Mouse (Mus musculus): ENCODE data around the gene Stat4. TPM values are rescaled to one million over a fixed set of nuclear protein-coding genes. Genes with fewer than 3 reads are reported as not detected.
A peak's percentile ranks its signal among the peaks of the same experiment; 100 is the strongest.

Gene Stat4
- polyA plus RNA-seq, 1 experiment from 2014 or later: 2.6 TPM

- peaks cover 3% of the 10 kb centered on the region; the same call in 1 of the 2 replicates for H3K36me3 ChIP-seq
- no peak for ATAC-seq (ENCODE audit: insufficient read depth, low FRiP score, low read depth)
- WGBS: 68% methylated on average over 16 of the region's 16 CpGs
- no peak overlapping the region for H3K27ac ChIP-seq
- H3K9ac ChIP-seq: no peak overlapping the region
- 0 out of 2 replicates have a peak, but pooled peaks cover 5% of the 10 kb centered on the region for H3K4me1 ChIP-seq
- no peak overlapping the region for H3K4me2 ChIP-seq
- no peaks in the 10 kb centered on the region for H3K9me3 ChIP-seq
- H3K4me3 ChIP-seq (replicated peaks): no peak overlapping the region
- H3K27me3 ChIP-seq (replicated peaks): no peaks in the 10 kb centered on the region
Observed at GRCm38 (mm10) chr1:52137292-52137691, 150.3 kb downstream of the Stat4 start.

DNA sequence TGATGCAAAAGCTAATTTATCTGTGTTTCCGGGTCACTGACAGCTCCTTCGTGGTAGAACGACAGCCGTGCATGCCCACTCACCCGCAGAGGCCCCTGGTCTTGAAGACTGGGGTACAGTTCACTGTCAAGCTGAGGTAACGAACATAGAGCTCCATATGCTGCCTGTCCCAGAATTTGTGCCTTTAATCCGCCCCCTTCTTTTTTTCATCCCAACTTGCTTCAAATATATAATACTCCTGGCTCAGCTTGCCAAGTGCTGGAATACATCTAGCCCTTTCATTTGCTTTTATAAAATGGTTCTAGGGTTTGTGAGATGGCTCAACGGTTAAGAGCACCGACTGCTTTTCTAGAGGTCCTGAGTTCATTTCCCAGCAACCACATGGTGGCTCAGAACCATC is 153.6 kb downstream of the Stat4 start:
- ATAC-seq (ENCODE audit: insufficient read depth, low FRiP score, low read depth): no peak
- no peaks in the 10 kb centered on the region for H3K9me3 ChIP-seq

DNA sequence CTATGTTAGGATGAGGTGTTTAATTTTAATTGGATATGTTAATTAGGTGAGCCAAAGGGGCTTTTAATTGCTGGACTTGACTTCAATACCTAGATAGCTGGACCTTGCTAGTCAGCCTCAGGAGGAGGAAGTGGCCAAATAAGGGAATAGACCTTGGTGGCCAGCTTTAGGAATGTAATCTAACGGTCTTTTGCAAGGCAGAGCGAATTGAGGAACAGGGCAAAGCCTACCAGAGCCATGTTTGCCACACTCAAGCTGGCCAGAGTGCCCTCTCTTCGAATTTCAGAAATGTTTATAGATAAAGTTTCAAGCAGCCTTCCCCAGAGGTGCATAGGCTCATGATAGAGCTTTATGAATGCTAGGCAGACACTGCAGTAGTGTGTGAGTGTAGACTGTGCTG is 154.5 kb downstream of the Stat4 start:
- Histone ChIP-seq H3K27ac (no peak overlapping the region), H3K9ac (no peak overlapping the region), H3K4me2 (no peak overlapping the region), H3K36me3 (peaks cover 3% of the 10 kb centered on the region; the same call in 1 of the 2 replicates), H3K27me3 (replicated peaks) (no peaks in the 10 kb centered on the region), H3K4me1 (0 out of 2 replicates have a peak, but pooled peaks cover 5% of the 10 kb centered on the region), H3K9me3 (no peaks in the 10 kb centered on the region), H3K4me3 (replicated peaks) (no peak overlapping the region)
- no peak for ATAC-seq (ENCODE audit: insufficient read depth, low FRiP score, low read depth)
- 54% methylated on average over 3 of the region's 3 CpGs for WGBS

More for the DNA sequence above, 153.6 kb downstream of the Stat4 start:
- H3K27ac ChIP-seq: no peak overlapping the region
- 90% methylated on average over 9 of the region's 9 CpGs for WGBS
- no peaks in the 10 kb centered on the region for H3K27me3 ChIP-seq (replicated peaks)
- no peak overlapping the region for H3K4me3 ChIP-seq (replicated peaks)
- no peak overlapping the region for H3K9ac ChIP-seq
- 0 out of 2 replicates have a peak, but pooled peaks cover 5% of the 10 kb centered on the region for H3K4me1 ChIP-seq
- peaks cover 3% of the 10 kb centered on the region; the same call in 1 of the 2 replicates for H3K36me3 ChIP-seq
- no peak overlapping the region for H3K4me2 ChIP-seq

GRCm38 (mm10) chr1:52142117-52142516 is 155.2 kb downstream of the Stat4 start:
- Histone ChIP-seq H3K9me3 (no peaks in the 10 kb centered on the region), H3K4me2 (no peak overlapping the region), H3K4me3 (replicated peaks) (no peak overlapping the region), H3K27ac (no peak overlapping the region), H3K9ac (no peak overlapping the region), H3K27me3 (replicated peaks) (no peaks in the 10 kb centered on the region), H3K36me3 (peaks cover 3% of the 10 kb centered on the region; the same call in 1 of the 2 replicates), H3K4me1 (0 out of 2 replicates have a peak, but pooled peaks cover 5% of the 10 kb centered on the region)
- 68% methylated on average over 4 of the region's 4 CpGs for WGBS
- ATAC-seq (ENCODE audit: insufficient read depth, low FRiP score, low read depth): no peak

- ATAC-seq (ENCODE audit: insufficient read depth, low FRiP score, low read depth): no peak
- WGBS: 81% methylated on average over 4 of the region's 4 CpGs
Observed at GRCm38 (mm10) chr1:52143191-52143590, 156.2 kb downstream of the Stat4 start.

GRCm38 (mm10) chr1:52143596-52144156 is 156.7 kb downstream of the Stat4 start:
- no peak overlapping the region for H3K4me2 ChIP-seq
- 85% methylated on average over 7 of the region's 7 CpGs for WGBS
- no peaks in the 10 kb centered on the region for H3K9me3 ChIP-seq
- H3K36me3 ChIP-seq: peaks cover 3% of the 10 kb centered on the region; the same call in 1 of the 2 replicates
- H3K27me3 ChIP-seq (replicated peaks): no peaks in the 10 kb centered on the region
- 0 out of 2 replicates have a peak, but pooled peaks cover 5% of the 10 kb centered on the region for H3K4me1 ChIP-seq
- no peak overlapping the region for H3K27ac ChIP-seq
- H3K9ac ChIP-seq: no peak overlapping the region
- no peak for ATAC-seq (ENCODE audit: insufficient read depth, low FRiP score, low read depth)
- no peak overlapping the region for H3K4me3 ChIP-seq (replicated peaks)

More at GRCm38 (mm10) chr1:52143191-52143590, 156.2 kb downstream of the Stat4 start:
- Histone ChIP-seq H3K27ac (no peak overlapping the region), H3K9ac (no peak overlapping the region), H3K27me3 (replicated peaks) (no peaks in the 10 kb centered on the region), H3K4me3 (replicated peaks) (no peak overlapping the region), H3K4me2 (no peak overlapping the region), H3K9me3 (no peaks in the 10 kb centered on the region), H3K36me3 (peaks cover 3% of the 10 kb centered on the region; the same call in 1 of the 2 replicates), H3K4me1 (0 out of 2 replicates have a peak, but pooled peaks cover 5% of the 10 kb centered on the region)

- WGBS: 66% methylated on average over 10 of the region's 10 CpGs
- H3K9me3 ChIP-seq: no peaks in the 10 kb centered on the region
- no peak overlapping the region for H3K4me2 ChIP-seq
- no peak for ATAC-seq (ENCODE audit: insufficient read depth, low FRiP score, low read depth)
- H3K27me3 ChIP-seq (replicated peaks): no peaks in the 10 kb centered on the region
- H3K4me3 ChIP-seq (replicated peaks): no peak overlapping the region
- no peak overlapping the region for H3K9ac ChIP-seq
- H3K27ac ChIP-seq: no peak overlapping the region
- peaks cover 10% of the 10 kb centered on the region; the same call in 1 of the 2 replicates for H3K4me1 ChIP-seq
- H3K36me3 ChIP-seq: peaks cover 3% of the 10 kb centered on the region; the same call in 1 of the 2 replicates
Observed at GRCm38 (mm10) chr1:52144907-52145306, 158.0 kb downstream of the Stat4 start.

GRCm38 (mm10) chr1:52146214-52146970 is 159.4 kb downstream of the Stat4 start:
- no peaks in the 10 kb centered on the region for H3K27me3 ChIP-seq (replicated peaks)
- H3K4me1 ChIP-seq: peaks cover 15% of the 10 kb centered on the region; the same call in 1 of the 2 replicates
- no peak overlapping the region for H3K9ac ChIP-seq
- H3K4me2 ChIP-seq: no peak overlapping the region
- H3K4me3 ChIP-seq (replicated peaks): no peak overlapping the region
- WGBS: 56% methylated on average over 12 of the region's 12 CpGs
- H3K9me3 ChIP-seq: no peaks in the 10 kb centered on the region
- peak; percentile 62; the same call in 1 of the 2 replicates for ATAC-seq (ENCODE audit: insufficient read depth, low FRiP score, low read depth)
- H3K36me3 ChIP-seq: peaks cover 6% of the 10 kb centered on the region
- no peak overlapping the region for H3K27ac ChIP-seq

DNA sequence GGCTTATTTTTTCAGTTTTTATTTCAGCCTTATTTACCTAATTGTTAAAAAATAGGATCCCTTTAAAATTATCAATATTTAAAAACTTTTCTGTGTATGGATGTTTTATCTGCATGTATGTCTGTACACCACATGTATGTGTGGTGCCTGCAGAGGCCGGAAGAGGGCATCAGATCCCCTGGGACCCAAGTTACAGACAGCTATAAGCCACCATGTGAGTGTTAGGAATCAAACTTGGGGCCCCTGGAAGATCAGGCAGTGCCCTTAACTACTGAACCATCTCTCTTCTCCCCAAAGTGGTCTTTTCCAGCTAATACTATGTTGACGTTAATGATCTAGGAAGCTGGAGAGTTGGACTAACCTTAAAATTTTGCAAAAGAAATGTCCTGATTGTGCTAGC is 160.5 kb downstream of the Stat4 start:
- WGBS: 83% methylated on average over 2 of the region's 2 CpGs
- H3K4me2 ChIP-seq: no peak overlapping the region
- no peak overlapping the region for H3K9ac ChIP-seq
- no peak overlapping the region for H3K27ac ChIP-seq
- H3K36me3 ChIP-seq: peaks cover 4% of the 10 kb centered on the region; the same call in 1 of the 2 replicates
- H3K4me1 ChIP-seq: peaks cover 10% of the 10 kb centered on the region; the same call in 1 of the 2 replicates
- H3K9me3 ChIP-seq: no peaks in the 10 kb centered on the region
- H3K4me3 ChIP-seq (replicated peaks): no peak overlapping the region
- no peaks in the 10 kb centered on the region for H3K27me3 ChIP-seq (replicated peaks)
- ATAC-seq (ENCODE audit: insufficient read depth, low FRiP score, low read depth): no peak

DNA sequence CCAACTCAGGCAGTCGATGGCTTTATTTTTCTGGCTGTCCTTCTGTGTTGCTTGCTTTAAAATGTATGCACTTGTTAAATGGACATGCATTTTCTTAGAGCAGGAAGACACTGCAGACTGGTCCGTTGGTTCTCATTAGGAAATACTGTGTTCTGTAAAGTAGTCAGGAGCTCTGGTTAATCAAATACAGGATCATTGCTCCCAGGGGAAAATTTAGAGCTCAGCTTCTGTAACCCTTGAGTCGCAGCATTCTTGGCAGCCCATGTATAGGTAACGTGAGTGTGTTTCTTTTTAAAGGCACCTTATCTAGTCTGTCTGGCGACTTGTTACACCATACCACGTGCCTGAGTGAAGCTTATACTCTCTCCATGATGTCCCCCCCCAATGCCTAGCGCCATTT is 161.2 kb downstream of the Stat4 start:
- no peak overlapping the region for H3K4me3 ChIP-seq (replicated peaks)
- H3K4me1 ChIP-seq: peaks cover 10% of the 10 kb centered on the region; the same call in 1 of the 2 replicates
- H3K9ac ChIP-seq: no peak overlapping the region
- H3K4me2 ChIP-seq: no peak overlapping the region
- ATAC-seq (ENCODE audit: insufficient read depth, low FRiP score, low read depth): no peak
- no peaks in the 10 kb centered on the region for H3K9me3 ChIP-seq
- H3K36me3 ChIP-seq: peaks cover 4% of the 10 kb centered on the region; the same call in 1 of the 2 replicates
- WGBS: 77% methylated on average over 7 of the region's 7 CpGs
- H3K27ac ChIP-seq: no peak overlapping the region
- no peaks in the 10 kb centered on the region for H3K27me3 ChIP-seq (replicated peaks)

- peaks cover 10% of the 10 kb centered on the region; the same call in 1 of the 2 replicates for H3K4me1 ChIP-seq
- WGBS: 81% methylated on average over 7 of the region's 7 CpGs
- H3K4me2 ChIP-seq: no peak overlapping the region
- H3K9ac ChIP-seq: no peak overlapping the region
- H3K9me3 ChIP-seq: no peaks in the 10 kb centered on the region
- H3K27me3 ChIP-seq (replicated peaks): no peaks in the 10 kb centered on the region
- H3K4me3 ChIP-seq (replicated peaks): no peak overlapping the region
- no peak overlapping the region for H3K27ac ChIP-seq
- peaks cover 4% of the 10 kb centered on the region; the same call in 1 of the 2 replicates for H3K36me3 ChIP-seq
- ATAC-seq (ENCODE audit: insufficient read depth, low FRiP score, low read depth): no peak
Observed at GRCm38 (mm10) chr1:52148696-52149095, 161.7 kb downstream of the Stat4 start.

GRCm38 (mm10) chr1:52149934-52150346 is 163.0 kb downstream of the Stat4 start:
- peak; percentile 53 for ATAC-seq (ENCODE audit: insufficient read depth, low FRiP score, low read depth)
- H3K27ac ChIP-seq: peak overlapping the region; percentile 58
- peaks cover 10% of the 10 kb centered on the region; the same call in 1 of the 2 replicates for H3K4me1 ChIP-seq
- no peaks in the 10 kb centered on the region for H3K27me3 ChIP-seq (replicated peaks)
- H3K36me3 ChIP-seq: peaks cover 4% of the 10 kb centered on the region; the same call in 1 of the 2 replicates
- 35% methylated on average over 9 of the region's 9 CpGs for WGBS
- H3K4me3 ChIP-seq (replicated peaks): no peak overlapping the region
- no peak overlapping the region; the same call in 1 of the 2 replicates for H3K4me2 ChIP-seq
- H3K9me3 ChIP-seq: no peaks in the 10 kb centered on the region
- no peak overlapping the region for H3K9ac ChIP-seq

Measured in stomach, embryonic 15.5 days (tissue).